Mouse (Mus musculus) ES-Bruce4 (cell line): Measurements from ENCODE around the gene Trmo.

Experiments
- CTCF ChIP-seq: IDR thresholded peaks from one replicate; pipeline ENCODE4 v1.8.1; 2011; ENCODE audit warnings: low read depth, low read length
- EP300 ChIP-seq: IDR thresholded peaks from 2 replicates; pipeline ENCODE4 v1.6.1; 2011; ENCODE audit warnings: low read depth, low read length; ENCODE audit not compliant: insufficient read depth
- POLR2A ChIP-seq: IDR thresholded peaks from one replicate; pipeline ENCODE4 v1.8.1; 2011; ENCODE audit warnings: low read length; ENCODE audit not compliant: insufficient read depth

GRCm38 (mm10) chr4:46410677-46411076 lies 21.4 kb upstream of the Trmo start:
- TF ChIP-seq POLR2A (no peak), CTCF (no peak), EP300 (no peak)
